Mouse (Mus musculus) G1E (cell line): ENCODE data around the gene Crhr1.

Experiments
- CTCF ChIP-seq: IDR thresholded peaks from 2 replicates; pipeline ENCODE4 v1.5.1; 2012; ENCODE audit warnings: low read depth, low read length, inconsistent platforms, mixed read lengths
- GATA1 ChIP-seq: IDR thresholded peaks from 2 replicates; pipeline ENCODE4 v1.6.1; 2012; ENCODE audit warnings: borderline replicate concordance, low read length, inconsistent platforms, mixed read lengths
- GATA2 ChIP-seq: IDR thresholded peaks from 2 replicates; pipeline ENCODE4 v1.6.1; 2012; ENCODE audit warnings: low read depth, low read length, inconsistent platforms, borderline replicate concordance
- POLR2AphosphoS5 ChIP-seq: IDR thresholded peaks from 2 replicates; pipeline ENCODE4 v1.6.1; 2012; ENCODE audit warnings: low read depth, low read length, inconsistent platforms; ENCODE audit not compliant: insufficient replicate concordance
- TAL1 ChIP-seq: conservative IDR thresholded peaks from 2 replicates; pipeline ENCODE4 v1.6.1; 2012; ENCODE audit warnings: low read depth, low read length, inconsistent platforms, mixed read lengths

- no peak for TF ChIP-seq CTCF
- no peak for TF ChIP-seq TAL1
- no peak for TF ChIP-seq GATA1
- no peak for TF ChIP-seq GATA2
- no peak for TF ChIP-seq POLR2AphosphoS5
These were observed 65.2 kb downstream of the Crhr1 start for GRCm38 (mm10) chr11:104197861-104198260.
